Mouse (Mus musculus) forebrain, embryonic 10.5 days (tissue): ENCODE data around the gene Tmem108. TPM values are rescaled to one million over a fixed set of nuclear protein-coding genes. Genes with fewer than 3 reads are reported as not detected.

ENCODE experiments used
- DNase-seq: peaks from one replicate; pipeline ENCODE4 v3.0.0-alpha.2; 2017; ENCODE audit warnings: low spot score; ENCODE audit errors: extremely low spot score
- H3K27ac ChIP-seq: fragments of 300-500 bp; sonication (generic); 2 replicates; pipeline ENCODE4 v1.5.1; 2016; ENCODE audit warnings: mild to moderate bottlenecking
- H3K27me3 ChIP-seq: fragments of 300-500 bp; sonication (generic); 2 replicates; pipeline ENCODE4 v1.6.1; 2016; ENCODE audit warnings: mild to moderate bottlenecking; ENCODE audit not compliant: poor library complexity, severe bottlenecking
- H3K36me3 ChIP-seq: fragments of 300-500 bp; sonication (generic); replicated peaks from 2 replicates; pipeline ENCODE4 v1.6.1; 2016; ENCODE audit warnings: mild to moderate bottlenecking, moderate library complexity
- H3K4me1 ChIP-seq: fragments of 300-500 bp; sonication (generic); 2 replicates; pipeline ENCODE4 v1.6.1; 2016
- H3K4me3 ChIP-seq: fragments of 300-500 bp; sonication (generic); 2 replicates; pipeline ENCODE4 v1.5.1; 2016; ENCODE audit warnings: mild to moderate bottlenecking, moderate library complexity
- H3K9me3 ChIP-seq: fragments of 300-500 bp; sonication (generic); 2 replicates; pipeline ENCODE4 v1.6.1; 2016; ENCODE audit warnings: mild to moderate bottlenecking, moderate library complexity
- WGBS: fragments of 180-500 bp; shearing (Covaris S2); methylation state at CpG from one replicate; pipeline ENCODE4 v1.1.7; 2016; 5-methylcytosine and 5-hydroxymethylcytosine counted together
- polyA plus RNA-seq: library from polyadenylated mRNA; unstranded; fragments of >200 nt; fragmentation: Nextera tagmentation; extraction: Ambion mirVana; gene quantifications from 2 replicates; pipeline ENCODE4 v1.2.1, GENCODE M21; 2016

Tmem108 gene
- polyA plus RNA-seq, 1 experiment from 2014 or later, result 16.7 TPM

DNA sequence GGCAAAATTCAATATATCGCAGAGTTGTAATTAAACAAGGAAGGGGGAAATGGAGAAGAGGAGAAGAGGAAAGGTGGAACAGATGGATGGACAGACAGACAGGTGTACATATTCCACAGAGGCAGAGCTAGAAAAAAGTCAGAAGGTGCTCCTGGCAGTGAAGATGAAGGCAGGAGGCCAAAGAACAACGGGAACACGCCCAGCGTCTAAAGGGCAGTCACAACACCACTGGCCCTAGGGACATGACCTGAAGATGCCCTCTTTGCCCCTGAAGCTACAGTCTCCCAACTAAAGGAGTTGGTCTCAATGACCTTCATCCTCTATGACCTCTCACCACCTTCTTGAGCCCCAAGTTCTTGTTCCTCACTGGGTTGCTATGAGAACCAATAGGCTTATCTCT, 46.3 kb downstream of the Tmem108 start:
- Histone ChIP-seq H3K9me3 (no peaks in the 10 kb centered on the region), H3K27me3 (no peaks in the 10 kb centered on the region), H3K36me3 (no peaks in the 10 kb centered on the region), H3K4me1 (peaks cover 9% of the 10 kb centered on the region), H3K4me3 (no peak overlapping the region), H3K27ac (no peak overlapping the region)
- WGBS, result 92% methylated on average over 4 of the region's 4 CpGs
- DNase-seq, result no peak

DNA sequence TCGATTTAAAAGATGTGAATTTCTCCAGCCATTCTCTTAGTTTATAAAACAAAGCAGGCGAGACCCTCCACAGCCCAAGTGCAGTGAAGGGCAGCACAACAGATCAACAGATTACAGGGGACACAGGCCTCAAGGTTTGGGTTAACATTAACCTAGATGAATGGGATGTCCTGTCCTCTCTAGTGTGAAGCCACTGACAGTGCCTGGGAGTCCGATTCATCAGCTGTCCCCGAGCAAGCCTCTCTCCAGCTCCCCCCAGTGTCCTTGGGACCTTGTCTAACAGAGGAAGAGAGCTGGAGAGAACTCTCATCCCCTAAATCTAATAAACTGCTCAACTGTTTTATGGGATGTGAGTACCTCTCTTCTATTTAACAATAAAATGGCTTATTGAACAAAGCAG, 48.4 kb downstream of the Tmem108 start:
- DNase-seq, result no peak
- H3K36me3 ChIP-seq, result no peaks in the 10 kb centered on the region
- 93% methylated on average over 4 of the region's 4 CpGs for WGBS
- no peaks in the 10 kb centered on the region for H3K9me3 ChIP-seq
- no peaks in the 10 kb centered on the region for H3K27me3 ChIP-seq
- H3K4me1 ChIP-seq, result peaks cover 12% of the 10 kb centered on the region
- H3K4me3 ChIP-seq, result no peak overlapping the region
- no peak overlapping the region for H3K27ac ChIP-seq

DNA sequence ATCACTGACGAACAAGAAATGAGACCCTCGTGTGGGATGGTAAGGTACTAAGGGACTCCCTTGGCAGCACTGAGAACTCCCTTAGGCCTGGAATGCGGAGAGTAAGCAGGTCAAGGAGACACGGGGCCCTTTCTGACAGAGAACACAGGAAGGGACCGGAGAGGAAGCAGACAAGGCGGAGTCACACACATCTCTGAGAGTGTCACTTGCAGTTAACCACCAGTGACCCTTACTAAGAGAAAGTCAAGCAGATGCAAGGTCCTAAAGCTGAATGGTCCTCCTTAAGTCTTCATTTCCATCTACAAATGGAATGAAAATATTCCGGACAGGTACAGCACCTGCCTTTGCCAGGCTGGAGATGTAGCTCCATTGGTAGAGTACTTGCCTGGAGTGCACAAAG, 48.9 kb downstream of the Tmem108 start:
- no peaks in the 10 kb centered on the region for H3K27me3 ChIP-seq
- no peak overlapping the region for H3K4me3 ChIP-seq
- WGBS, result 83% methylated on average over 7 of the region's 7 CpGs
- H3K36me3 ChIP-seq, result no peaks in the 10 kb centered on the region
- H3K27ac ChIP-seq, result no peak overlapping the region
- no peak for DNase-seq
- H3K4me1 ChIP-seq, result peaks cover 14% of the 10 kb centered on the region
- H3K9me3 ChIP-seq, result no peaks in the 10 kb centered on the region

DNA sequence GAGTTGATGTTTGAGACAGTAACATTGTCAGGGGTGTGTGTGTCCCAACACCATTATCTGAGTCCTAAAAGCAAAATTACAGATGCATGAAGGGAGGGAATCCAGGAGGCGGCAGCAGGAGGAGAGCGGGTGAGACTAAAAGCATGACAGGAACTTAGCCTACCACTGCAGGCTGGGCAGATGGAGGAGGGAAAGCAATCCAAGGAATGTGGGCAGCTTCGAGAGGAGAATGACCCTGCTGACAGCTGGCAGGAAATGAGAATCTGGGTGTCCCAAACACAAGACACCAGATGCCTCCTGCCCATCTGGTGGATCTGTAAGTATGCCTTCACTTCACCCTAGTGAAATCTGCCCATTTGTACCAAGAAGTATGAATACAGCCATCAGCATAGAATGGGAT, 51.9 kb downstream of the Tmem108 start:
- Histone ChIP-seq H3K4me1 (peaks cover 14% of the 10 kb centered on the region), H3K27ac (no peak overlapping the region), H3K36me3 (peaks cover 4% of the 10 kb centered on the region; the same call in 1 of the 2 replicates), H3K27me3 (no peaks in the 10 kb centered on the region), H3K9me3 (no peaks in the 10 kb centered on the region), H3K4me3 (no peak overlapping the region)
- 79% methylated on average over 3 of the region's 3 CpGs for whole genome bisulfite sequencing
- no peak for DNase-seq

DNA sequence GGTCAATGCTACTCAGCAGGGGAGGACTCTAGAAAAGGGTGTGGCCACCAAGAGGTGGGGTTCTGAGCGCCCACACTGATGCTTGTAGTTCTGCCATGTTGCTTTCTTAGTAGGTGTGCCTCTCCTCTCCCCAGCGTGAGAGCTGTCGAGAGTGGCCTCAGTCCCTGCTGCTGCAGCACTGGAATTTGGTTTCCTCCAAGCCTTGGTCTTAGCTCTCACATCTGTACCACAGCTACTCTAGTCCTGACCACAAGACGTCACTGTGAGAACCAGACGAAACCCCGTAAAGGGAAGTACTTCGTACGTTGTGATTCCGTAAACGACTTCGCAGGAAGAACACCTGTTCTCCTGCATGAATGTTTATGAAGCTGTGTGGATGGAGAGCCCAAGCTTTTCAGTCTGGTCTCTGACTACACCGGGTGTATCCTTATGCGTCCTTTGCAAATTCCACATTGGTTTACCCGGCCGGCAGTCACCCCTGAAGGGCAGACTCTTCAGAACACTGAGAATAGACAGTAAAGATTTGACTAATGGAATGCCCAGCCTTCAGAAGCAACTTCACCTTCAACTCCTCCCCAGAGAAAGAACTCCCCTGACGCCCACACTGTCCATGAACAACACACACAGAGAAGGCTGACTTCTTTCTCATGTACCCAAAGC, 53.0 kb downstream of the Tmem108 start:
- Histone ChIP-seq H3K36me3 (peaks cover 4% of the 10 kb centered on the region; the same call in 1 of the 2 replicates), H3K4me3 (no peak overlapping the region), H3K27me3 (no peaks in the 10 kb centered on the region), H3K4me1 (peaks cover 14% of the 10 kb centered on the region), H3K9me3 (no peaks in the 10 kb centered on the region), H3K27ac (no peak overlapping the region)
- 89% methylated on average over 16 of the region's 16 CpGs for WGBS
- no peak for DNase-seq

DNA sequence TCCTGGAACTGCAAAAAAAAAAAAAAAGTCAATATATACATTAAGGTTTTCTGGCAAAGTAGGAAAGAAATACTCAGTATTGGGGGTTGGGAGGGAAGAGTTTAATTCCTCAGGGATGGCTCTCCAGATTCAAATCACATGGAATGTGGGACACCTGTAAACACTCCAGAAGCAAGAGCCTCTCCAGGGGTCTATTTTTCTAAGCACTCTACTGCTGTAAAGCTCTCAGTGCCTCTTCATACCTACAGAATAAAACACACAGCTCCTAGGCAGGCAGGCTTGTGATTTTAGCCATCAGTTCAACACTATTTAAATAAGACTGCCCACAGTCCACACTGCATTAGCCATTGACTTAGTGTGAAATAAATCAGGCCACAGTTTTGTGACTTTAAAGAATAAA, 53.8 kb downstream of the Tmem108 start:
- no peak for DNase-seq
- H3K4me3 ChIP-seq, result no peak overlapping the region
- no peak overlapping the region for H3K27ac ChIP-seq
- peaks cover 14% of the 10 kb centered on the region for H3K4me1 ChIP-seq
- no peaks in the 10 kb centered on the region for H3K27me3 ChIP-seq
- peaks cover 4% of the 10 kb centered on the region; the same call in 1 of the 2 replicates for H3K36me3 ChIP-seq
- H3K9me3 ChIP-seq, result no peaks in the 10 kb centered on the region

DNA sequence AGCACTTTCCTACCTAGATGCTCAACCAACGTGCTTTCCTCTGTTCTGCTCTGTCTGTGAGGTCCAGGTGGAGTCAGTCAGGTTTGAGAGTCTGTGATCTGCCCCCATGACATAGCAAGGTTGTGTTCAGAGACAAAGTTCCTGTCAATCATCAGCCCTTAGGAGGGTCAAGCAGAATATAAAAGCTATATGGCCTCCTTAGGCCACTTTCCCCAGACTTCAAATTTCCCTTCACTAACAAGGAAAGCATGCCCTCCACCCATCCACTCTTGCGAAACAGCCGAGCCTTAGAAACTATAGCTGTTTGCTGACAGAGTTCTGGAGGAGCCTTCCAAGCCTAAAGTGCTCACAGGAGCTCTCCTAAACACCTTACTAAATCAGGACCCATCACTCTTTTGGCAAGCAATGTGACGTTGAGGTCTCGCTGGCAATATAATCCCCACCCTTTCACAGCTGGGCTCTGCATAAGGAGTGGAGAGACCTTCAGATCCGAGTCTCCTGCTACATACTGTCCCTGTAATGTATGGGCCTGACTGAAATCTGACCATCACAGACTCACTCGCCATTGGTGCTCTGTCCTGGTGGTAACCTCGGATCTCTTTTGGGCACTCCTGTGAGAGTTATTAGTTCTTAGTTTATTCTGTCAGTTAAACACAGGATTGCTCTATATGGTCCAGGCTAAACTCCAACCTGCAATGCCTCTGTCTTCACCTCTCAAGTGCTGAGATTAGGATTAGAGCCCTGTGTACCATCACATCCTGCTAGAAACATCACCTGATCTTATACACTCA, 54.4 kb downstream of the Tmem108 start:
- Histone ChIP-seq H3K27ac (no peak overlapping the region), H3K4me1 (peaks cover 14% of the 10 kb centered on the region), H3K36me3 (peaks cover 4% of the 10 kb centered on the region; the same call in 1 of the 2 replicates), H3K27me3 (no peaks in the 10 kb centered on the region), H3K9me3 (no peaks in the 10 kb centered on the region), H3K4me3 (no peak overlapping the region)
- WGBS, result 88% methylated on average over 8 of the region's 8 CpGs
- no peak for DNase-seq

DNA sequence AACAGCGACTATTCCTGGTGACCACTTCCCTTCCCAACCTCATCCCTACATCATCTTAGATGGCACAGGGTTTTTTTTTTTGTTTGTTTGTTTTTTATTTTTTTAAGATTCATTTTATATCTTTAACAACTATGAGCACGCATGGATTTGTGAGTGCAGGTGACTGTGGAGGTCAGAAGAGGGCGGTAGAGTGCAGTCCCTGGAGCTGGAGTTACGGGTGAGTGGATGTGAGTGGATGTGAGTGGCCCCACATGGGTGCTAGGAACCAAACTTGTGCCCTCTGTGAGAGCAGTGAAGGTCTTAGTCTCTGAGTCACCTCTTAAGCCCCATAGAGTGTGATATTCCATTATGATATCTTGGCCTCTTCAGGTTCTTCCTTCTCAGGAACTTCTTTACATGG, 55.9 kb downstream of the Tmem108 start:
- 0 out of 2 replicates have a peak, but pooled peaks cover 5% of the 10 kb centered on the region for H3K4me1 ChIP-seq
- no peaks in the 10 kb centered on the region for H3K9me3 ChIP-seq
- WGBS, result 94% methylated on average over 4 of the region's 4 CpGs
- peaks cover 4% of the 10 kb centered on the region; the same call in 1 of the 2 replicates for H3K36me3 ChIP-seq
- no peaks in the 10 kb centered on the region for H3K27me3 ChIP-seq
- DNase-seq, result no peak
- no peak overlapping the region for H3K27ac ChIP-seq
- H3K4me3 ChIP-seq, result no peak overlapping the region

DNA sequence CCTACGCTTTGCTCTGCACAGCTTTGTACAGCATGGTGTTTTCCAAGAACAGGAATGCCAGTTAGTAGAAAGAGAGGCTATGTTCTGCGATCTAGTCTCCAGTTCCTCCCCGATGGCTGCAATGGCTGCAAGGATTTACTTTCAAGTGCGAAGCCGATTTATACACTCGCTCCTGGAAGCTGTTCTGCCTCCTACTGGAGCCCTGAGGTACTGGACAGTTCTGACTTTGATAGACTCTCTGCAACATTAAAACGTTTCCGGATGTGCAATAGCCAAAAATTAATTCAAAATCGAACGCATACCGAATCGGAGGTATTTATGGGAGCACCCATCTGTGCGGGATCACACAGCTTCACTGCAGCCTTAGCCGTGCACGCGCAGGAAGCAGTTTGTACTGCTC, 58.6 kb downstream of the Tmem108 start:
- Histone ChIP-seq H3K4me3 (no peak overlapping the region), H3K4me1 (0 out of 2 replicates have a peak, but pooled peaks cover under 1% of the 10 kb centered on the region), H3K27me3 (no peaks in the 10 kb centered on the region), H3K9me3 (no peaks in the 10 kb centered on the region), H3K27ac (no peak overlapping the region), H3K36me3 (peaks cover 4% of the 10 kb centered on the region; the same call in 1 of the 2 replicates)
- DNase-seq, result no peak
- WGBS, result 89% methylated on average over 16 of the region's 16 CpGs

DNA sequence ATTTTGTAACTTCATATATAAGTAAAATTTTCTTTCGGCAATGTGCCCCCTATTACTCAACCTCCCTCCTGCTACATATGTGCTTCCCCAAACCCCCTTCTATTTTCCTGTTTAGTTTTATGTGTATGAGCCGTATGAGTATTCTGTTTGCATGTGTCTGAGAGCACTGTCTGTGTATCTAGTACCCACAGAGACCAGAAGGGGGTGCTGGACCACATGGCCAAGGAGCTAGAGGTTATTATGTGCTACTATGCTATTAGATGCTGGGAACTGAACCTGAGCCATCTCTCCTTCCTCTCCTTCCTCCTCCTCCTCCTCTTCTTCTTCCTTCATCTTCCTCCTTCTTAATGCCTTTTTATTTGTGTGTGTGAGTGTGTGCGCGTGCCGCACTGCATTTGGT, 59.2 kb downstream of the Tmem108 start:
- no peak overlapping the region for H3K4me3 ChIP-seq
- peaks cover 4% of the 10 kb centered on the region; the same call in 1 of the 2 replicates for H3K36me3 ChIP-seq
- no peaks in the 10 kb centered on the region for H3K9me3 ChIP-seq
- H3K27me3 ChIP-seq, result no peaks in the 10 kb centered on the region
- H3K4me1 ChIP-seq, result no peaks in the 10 kb centered on the region
- no peak overlapping the region for H3K27ac ChIP-seq
- no peak for DNase-seq
- 89% methylated on average over 5 of the region's 5 CpGs for WGBS

DNA sequence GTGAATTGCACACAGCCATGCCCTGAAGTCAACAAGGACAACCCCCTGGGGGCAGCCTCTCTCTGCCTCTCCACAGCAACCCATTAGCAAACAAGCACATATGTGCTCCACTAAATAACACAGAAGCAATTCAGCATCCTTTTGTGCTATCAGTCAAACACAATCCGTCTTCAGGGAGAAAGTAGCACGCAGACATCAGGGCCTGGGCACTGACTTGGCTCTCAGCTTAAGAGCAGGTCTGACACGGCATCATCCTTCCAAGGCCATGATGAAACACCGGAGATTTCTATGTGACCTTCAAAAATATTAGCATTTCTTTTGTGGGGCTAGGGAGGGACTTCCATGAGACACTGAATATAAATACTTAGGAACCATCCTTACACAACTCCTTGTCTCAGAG, 60.2 kb downstream of the Tmem108 start:
- WGBS, result 93% methylated on average over 4 of the region's 4 CpGs
- no peak for DNase-seq

DNA sequence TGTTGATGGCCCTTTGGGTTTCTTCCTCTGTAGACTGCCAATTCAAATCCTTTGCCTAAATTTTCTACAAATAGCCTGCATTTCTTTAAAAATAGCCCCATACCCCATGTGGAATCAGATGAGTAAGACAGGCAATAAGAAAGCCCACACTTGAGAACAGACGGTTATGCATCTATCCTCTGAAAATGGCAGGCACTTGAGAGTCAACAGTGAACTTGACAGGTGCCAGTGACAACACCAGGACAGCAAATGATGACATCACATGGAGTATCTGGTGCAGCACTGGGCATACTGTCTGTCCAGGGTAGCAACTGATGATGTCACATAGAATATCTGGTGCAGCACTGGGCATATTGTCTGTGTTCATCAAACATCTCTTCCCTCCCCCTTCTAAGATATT, 61.4 kb downstream of the Tmem108 start:
- no peak overlapping the region for H3K4me3 ChIP-seq
- peaks cover 8% of the 10 kb centered on the region for H3K9me3 ChIP-seq
- DNase-seq, result no peak
- no peaks in the 10 kb centered on the region for H3K4me1 ChIP-seq
- WGBS, result 100% methylated on average over 1 of the region's 1 CpGs
- H3K36me3 ChIP-seq, result no peaks in the 10 kb centered on the region
- no peaks in the 10 kb centered on the region for H3K27me3 ChIP-seq
- H3K27ac ChIP-seq, result no peak overlapping the region

More for the DNA sequence above, 60.2 kb downstream of the Tmem108 start:
- no peaks in the 10 kb centered on the region for H3K4me1 ChIP-seq
- no peak overlapping the region for H3K4me3 ChIP-seq
- no peaks in the 10 kb centered on the region for H3K27me3 ChIP-seq
- no peaks in the 10 kb centered on the region for H3K9me3 ChIP-seq
- peaks cover 4% of the 10 kb centered on the region; the same call in 1 of the 2 replicates for H3K36me3 ChIP-seq
- no peak overlapping the region for H3K27ac ChIP-seq

DNA sequence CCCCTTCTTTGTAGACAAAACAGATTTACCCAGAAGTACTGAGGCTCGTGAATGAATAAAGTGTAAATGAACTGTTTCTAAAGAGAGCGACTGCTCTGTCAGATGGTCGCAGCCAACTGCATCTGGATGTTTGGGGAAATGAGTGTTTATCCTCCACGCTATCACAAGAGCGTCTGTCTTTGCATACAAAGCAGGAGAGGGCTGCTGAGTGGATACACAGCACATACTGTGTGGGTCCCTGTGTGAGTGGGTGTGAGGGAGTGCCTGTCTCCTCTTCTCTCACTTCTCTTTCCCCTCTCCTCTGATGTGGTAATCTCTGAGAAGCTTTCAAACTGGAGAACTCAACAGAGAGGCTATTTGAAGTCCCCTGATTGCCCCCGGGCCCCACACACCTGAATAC, 64.7 kb downstream of the Tmem108 start:
- H3K4me3 ChIP-seq, result no peak overlapping the region
- H3K9me3 ChIP-seq, result peaks cover 8% of the 10 kb centered on the region
- H3K36me3 ChIP-seq, result no peaks in the 10 kb centered on the region
- H3K27ac ChIP-seq, result no peak overlapping the region
- no peak for DNase-seq
- WGBS, result 91% methylated on average over 6 of the region's 6 CpGs
- no peaks in the 10 kb centered on the region for H3K27me3 ChIP-seq
- peaks cover 8% of the 10 kb centered on the region for H3K4me1 ChIP-seq
